Mouse (Mus musculus) bone marrow, adult 2 months (tissue): ENCODE results near the gene Zswim4.

ENCODE experiments used
- CTCF ChIP-seq: fragments of 200-500 bp; IDR thresholded peaks from 2 replicates; pipeline ENCODE4 v1.5.1; 2011; ENCODE audit warnings: low read length, control low read depth; ENCODE audit not compliant: control insufficient read depth, insufficient read depth
- POLR2A ChIP-seq: fragments of 200-500 bp; IDR thresholded peaks from 2 replicates; pipeline ENCODE4 v1.6.1; 2011; ENCODE audit warnings: low read depth, mild to moderate bottlenecking, control low read depth, low read length, borderline replicate concordance; ENCODE audit not compliant: control insufficient read depth

- TF ChIP-seq POLR2A (no peak), CTCF (no peak)
These were observed 69.2 kb downstream of the Zswim4 start for GRCm38 (mm10) chr8:84167696-84168095.
